Mouse (Mus musculus) lung, adult 2 months (tissue): ENCODE measurements around the gene Fbln1. TPM values are rescaled to one million over a fixed set of nuclear protein-coding genes. Genes with fewer than 3 reads are reported as not detected.
A peak's percentile ranks its signal among the peaks of the same experiment; 100 is the strongest.

Experiments used
- DNase-seq: peaks from one replicate; pipeline ENCODE4 v3.0.0; 2022
- H3K4me1 ChIP-seq: fragments of 200-500 bp; 2 replicates; pipeline ENCODE4 v1.6.1; 2011; ENCODE audit warnings: low read length; ENCODE audit not compliant: control insufficient read depth, insufficient read depth
- H3K4me3 ChIP-seq: fragments of 200-500 bp; replicated peaks from 2 replicates; pipeline ENCODE3; 2011; ENCODE audit warnings: low read depth, mild to moderate bottlenecking, control low read depth, low read length; ENCODE audit errors: extremely low read depth
- CTCF ChIP-seq: fragments of 200-500 bp; IDR thresholded peaks from 2 replicates; pipeline ENCODE4 v1.5.1; 2011; ENCODE audit warnings: mild to moderate bottlenecking, low read length, control low read depth; ENCODE audit not compliant: insufficient read depth
- POLR2A ChIP-seq: fragments of 200-500 bp; IDR thresholded peaks from 2 replicates; pipeline ENCODE4 v1.6.1; 2011; ENCODE audit warnings: low read depth, mild to moderate bottlenecking, control low read depth, low read length, borderline replicate concordance; ENCODE audit errors: extremely low read depth
- WGBS: fragments of 180-500 bp; shearing (Covaris S2); methylation state at CpG from one replicate; pipeline ENCODE4 v1.1.7; 2018; 5-methylcytosine and 5-hydroxymethylcytosine counted together
- polyA plus RNA-seq: library from polyadenylated mRNA; depleted of rRNA; stranded (reverse); fragments of >200 nt; gene quantifications from 2 replicates; pipeline ENCODE4 v1.2.3, GENCODE M21; 2012

The Fbln1 gene
- polyA plus RNA-seq, 1 experiment = 116 TPM

- Histone ChIP-seq H3K4me3 (no peak overlapping the region), H3K4me1 (no peaks in the 10 kb centered on the region)
- no peak for DNase-seq
- TF ChIP-seq POLR2A = no peak
- no peak for TF ChIP-seq CTCF
- 79% methylated on average over 9 of the region's 9 CpGs for WGBS
Measured at GRCm38 (mm10) chr15:85298946-85299345, 93.2 kb downstream of the Fbln1 start.

- Histone ChIP-seq H3K4me1 (no peaks in the 10 kb centered on the region), H3K4me3 (no peak overlapping the region)
- 76% methylated on average over 4 of the region's 4 CpGs for WGBS
- DNase-seq = no peak
- no peak for TF ChIP-seq CTCF
- no peak for TF ChIP-seq POLR2A
Measured at GRCm38 (mm10) chr15:85303241-85303640, 97.5 kb downstream of the Fbln1 start.

- DNase-seq = no peak
- TF ChIP-seq POLR2A = no peak
- TF ChIP-seq CTCF = no peak
- H3K4me3 ChIP-seq = no peak overlapping the region
- 90% methylated on average over 4 of the region's 4 CpGs for WGBS
- H3K4me1 ChIP-seq = no peaks in the 10 kb centered on the region
Measured at GRCm38 (mm10) chr15:85303976-85304375, 98.2 kb downstream of the Fbln1 start.

- Histone ChIP-seq H3K4me3 (no peak overlapping the region), H3K4me1 (no peaks in the 10 kb centered on the region)
- no peak for TF ChIP-seq CTCF
- TF ChIP-seq POLR2A = no peak
- WGBS = 92% methylated on average over 2 of the region's 2 CpGs
- DNase-seq = no peak
Measured at GRCm38 (mm10) chr15:85307061-85307660, 101.4 kb downstream of the Fbln1 start.

GRCm38 (mm10) chr15:85311058-85311657, 105.4 kb downstream of the Fbln1 start:
- Histone ChIP-seq H3K4me1 (no peaks in the 10 kb centered on the region), H3K4me3 (no peak overlapping the region)
- no peak for TF ChIP-seq POLR2A
- no peak for TF ChIP-seq CTCF
- no peak for DNase-seq
- WGBS = 50% methylated on average over 10 of the region's 10 CpGs

GRCm38 (mm10) chr15:85315378-85316025, 109.8 kb downstream of the Fbln1 start:
- peak; percentile 75 for DNase-seq
- TF ChIP-seq POLR2A (no peak), CTCF (peak; percentile 97)
- 35% methylated on average over 12 of the region's 13 CpGs for WGBS

GRCm38 (mm10) chr15:85316342-85317140, 110.8 kb downstream of the Fbln1 start:
- TF ChIP-seq CTCF (no peak), POLR2A (no peak)
- Histone ChIP-seq H3K4me3 (no peak overlapping the region), H3K4me1 (no peaks in the 10 kb centered on the region)
- DNase-seq = no peak
- 27% methylated on average over 14 of the region's 14 CpGs for WGBS

More at GRCm38 (mm10) chr15:85315378-85316025, 109.8 kb downstream of the Fbln1 start:
- Histone ChIP-seq H3K4me3 (no peak overlapping the region), H3K4me1 (no peaks in the 10 kb centered on the region)

- Histone ChIP-seq H3K4me3 (no peak overlapping the region), H3K4me1 (no peaks in the 10 kb centered on the region)
- no peak for TF ChIP-seq POLR2A
- no peak for TF ChIP-seq CTCF
- no peak for DNase-seq
- 74% methylated on average over 11 of the region's 11 CpGs for WGBS
Measured at GRCm38 (mm10) chr15:85319924-85320668, 114.3 kb downstream of the Fbln1 start.

GRCm38 (mm10) chr15:85323214-85323613, 117.5 kb downstream of the Fbln1 start:
- Histone ChIP-seq H3K4me1 (no peaks in the 10 kb centered on the region; the same call in 1 of the 2 replicates), H3K4me3 (no peak overlapping the region)
- no peak for DNase-seq
- WGBS = 86% methylated on average over 4 of the region's 4 CpGs
- TF ChIP-seq CTCF (no peak), POLR2A (no peak)
